8 mouse cellular contexts compared by ENCODE assay signal in genomic region chr13:91915582-91916239, GRCm38 (mm10). TPM values are rescaled to one million over a fixed set of nuclear protein-coding genes. Genes with fewer than 3 reads are reported as not detected.
DNase-seq lines count a peak whose midpoint lies in the region; ATAC-seq and TF ChIP-seq lines count a peak whose summit lies in the region.

No protein-coding gene starts in this region.

- no peaks in the 10 kb centered on the region for H3K36me3 ChIP-seq in limb, embryonic 11.5 days (ENCODE audit: control insufficient read depth, insufficient read depth, low read length)
- H3K36me3 ChIP-seq in limb, embryonic 10.5 days, result no peaks in the 10 kb centered on the region
- H3K36me3 ChIP-seq in embryonic facial prominence, embryonic 15.5 days, result no peaks in the 10 kb centered on the region
- H3K36me3 ChIP-seq in intestine, postnatal 0 days (ENCODE audit: control insufficient read depth, insufficient read depth), result no peaks in the 10 kb centered on the region
- no peaks in the 10 kb centered on the region for H3K36me3 ChIP-seq in midbrain, embryonic 12.5 days

- peak; percentile 29 for DNase-seq in limb, embryonic 11.5 days (ENCODE audit: low spot score)
- DNase-seq in limb, embryonic 10.5 days (ENCODE audit: low spot score), result no peak
- no peak for DNase-seq in spleen, adult 18-20 months
- no peak for DNase-seq in urinary bladder, adult 2 months (ENCODE audit: low spot score)
- no peak for DNase-seq in thymus, postnatal 36 days

- TF ChIP-seq CTCF in intestine, postnatal 0 days (IDR thresholded peaks at IDR 0.05; ENCODE audit: low read depth), result peak; percentile 54

- no peak overlapping the region for H3K4me3 ChIP-seq in limb, embryonic 11.5 days (ENCODE audit: low read depth, low read length)
- no peak overlapping the region for H3K4me3 ChIP-seq in limb, embryonic 10.5 days
- no peak overlapping the region for H3K4me3 ChIP-seq in embryonic facial prominence, embryonic 15.5 days (replicated peaks)
- H3K4me3 ChIP-seq in intestine, postnatal 0 days (ENCODE audit: low read depth, low read length), result no peak overlapping the region
- H3K4me3 ChIP-seq in midbrain, embryonic 12.5 days, result no peak overlapping the region

- ATAC-seq in limb, embryonic 11.5 days (ENCODE audit: insufficient number of reproducible peaks, low FRiP score, low TSS enrichment, low read depth), result peak; percentile 23; the same call in 1 of the 2 replicates
- ATAC-seq in embryonic facial prominence, embryonic 15.5 days (ENCODE audit: insufficient number of reproducible peaks, low FRiP score, low TSS enrichment, low read depth), result peak; percentile 67
- ATAC-seq in intestine, postnatal 0 days, result no peak
- peak; percentile 71 for ATAC-seq in midbrain, embryonic 12.5 days (ENCODE audit: low FRiP score, low read depth)

- no peak overlapping the region for H3K9ac ChIP-seq in limb, embryonic 11.5 days (ENCODE audit: low read length)
- no peak overlapping the region for H3K9ac ChIP-seq in embryonic facial prominence, embryonic 15.5 days
- no peak overlapping the region for H3K9ac ChIP-seq in intestine, postnatal 0 days (ENCODE audit: low read depth, low read length)
- no peak overlapping the region for H3K9ac ChIP-seq in midbrain, embryonic 12.5 days (replicated peaks)

- no peak overlapping the region for H3K27ac ChIP-seq in limb, embryonic 11.5 days (replicated peaks; ENCODE audit: low read depth, low read length)
- no peak overlapping the region for H3K27ac ChIP-seq in limb, embryonic 10.5 days
- H3K27ac ChIP-seq in embryonic facial prominence, embryonic 15.5 days (replicated peaks), result no peak overlapping the region
- H3K27ac ChIP-seq in intestine, postnatal 0 days (ENCODE audit: low read depth, low read length), result no peak overlapping the region
- H3K27ac ChIP-seq in midbrain, embryonic 12.5 days (replicated peaks), result no peak overlapping the region

- H3K9me3 ChIP-seq in limb, embryonic 11.5 days (ENCODE audit: control insufficient read depth, low read length), result no peaks in the 10 kb centered on the region
- H3K9me3 ChIP-seq in limb, embryonic 10.5 days (replicated peaks), result no peaks in the 10 kb centered on the region
- H3K9me3 ChIP-seq in embryonic facial prominence, embryonic 15.5 days (replicated peaks), result no peaks in the 10 kb centered on the region
- no peaks in the 10 kb centered on the region for H3K9me3 ChIP-seq in intestine, postnatal 0 days (ENCODE audit: control insufficient read depth)
- no peaks in the 10 kb centered on the region for H3K9me3 ChIP-seq in midbrain, embryonic 12.5 days

- no peaks in the 10 kb centered on the region for H3K4me1 ChIP-seq in limb, embryonic 11.5 days (ENCODE audit: control insufficient read depth, insufficient read depth, low read length)
- H3K4me1 ChIP-seq in limb, embryonic 10.5 days, result peaks cover 13% of the 10 kb centered on the region
- H3K4me1 ChIP-seq in embryonic facial prominence, embryonic 15.5 days, result peaks cover 21% of the 10 kb centered on the region
- no peaks in the 10 kb centered on the region; the same call in 1 of the 2 replicates for H3K4me1 ChIP-seq in intestine, postnatal 0 days (replicated peaks; ENCODE audit: control insufficient read depth, insufficient read depth, low read length)
- H3K4me1 ChIP-seq in midbrain, embryonic 12.5 days, result peaks cover 9% of the 10 kb centered on the region; the same call in 1 of the 2 replicates

- no peaks in the 10 kb centered on the region for H3K27me3 ChIP-seq in limb, embryonic 11.5 days (ENCODE audit: control insufficient read depth, insufficient read depth, low read length)
- no peaks in the 10 kb centered on the region for H3K27me3 ChIP-seq in limb, embryonic 10.5 days (ENCODE audit: low read depth, poor library complexity, severe bottlenecking)
- no peaks in the 10 kb centered on the region for H3K27me3 ChIP-seq in embryonic facial prominence, embryonic 15.5 days
- H3K27me3 ChIP-seq in intestine, postnatal 0 days (replicated peaks; ENCODE audit: control insufficient read depth, insufficient read depth, low read length), result no peaks in the 10 kb centered on the region
- no peaks in the 10 kb centered on the region for H3K27me3 ChIP-seq in midbrain, embryonic 12.5 days

- H3K4me2 ChIP-seq in limb, embryonic 11.5 days (ENCODE audit: low read depth, severe bottlenecking), result no peak overlapping the region
- H3K4me2 ChIP-seq in embryonic facial prominence, embryonic 15.5 days (replicated peaks), result no peak overlapping the region
- H3K4me2 ChIP-seq in intestine, postnatal 0 days (replicated peaks; ENCODE audit: low read depth), result no peak overlapping the region
- no peak overlapping the region for H3K4me2 ChIP-seq in midbrain, embryonic 12.5 days (replicated peaks)

- 84% methylated on average over 6 of the region's 6 CpGs for WGBS in limb, embryonic 11.5 days
- WGBS in limb, embryonic 10.5 days, result 86% methylated on average over 6 of the region's 6 CpGs
- 64% methylated on average over 6 of the region's 6 CpGs for WGBS in embryonic facial prominence, embryonic 15.5 days
- 80% methylated on average over 6 of the region's 6 CpGs for WGBS in intestine, postnatal 0 days
- 68% methylated on average over 6 of the region's 6 CpGs for WGBS in midbrain, embryonic 12.5 days

RNA-seq across cellular contexts. Expression of gene Ckmt2, which starts 39.0 kb away (rescaled TPM):
- polyA plus RNA-seq in limb, embryonic 11.5 days (2014; fragmentation: Nextera tagmentation; extraction: Ambion mirVana), result 0.21 TPM in 1 of 2 replicates, not detected in the other
- not detected in 2 replicates for polyA plus RNA-seq in limb, embryonic 10.5 days (2016; fragmentation: Nextera tagmentation; extraction: Ambion mirVana)
- 1.2 and 1.4 TPM in 2 replicates for polyA plus RNA-seq in embryonic facial prominence, embryonic 15.5 days (2015; fragmentation: Nextera tagmentation; extraction: Ambion mirVana)
- polyA plus RNA-seq in intestine, postnatal 0 days (2015; fragmentation: Nextera tagmentation; extraction: Ambion mirVana), result 3.9 and 4.4 TPM in 2 replicates
- polyA plus RNA-seq in midbrain, embryonic 12.5 days (2016; fragmentation: Nextera tagmentation; extraction: Ambion mirVana), result not detected in 2 replicates
- polyA plus RNA-seq in urinary bladder, adult 2 months (2012; rRNA removed), result not detected in 2 replicates
